Mouse (Mus musculus) left cerebral cortex, adult 9 months (tissue): ENCODE results near the gene Gtdc1.
A peak's percentile ranks its signal among the peaks of the same experiment; 100 is the strongest.

Experiments used
- DNase-seq, 2 experiments: peaks; one replicate each; pipeline ENCODE4 v3.0.0; 2022; ENCODE audit warnings: low spot score in 2 of 2

Gene Gtdc1

GRCm38 (mm10) chr2:44927482-44927811, at the start of gene Gtdc1:
Gene Gtdc1, minus strand, starts transcription at chr2:44927657.
- no peak for DNase-seq

- DNase-seq: no peak
These were observed 49.6 kb upstream of the Gtdc1 start for GRCm38 (mm10) chr2:44977051-44977450.

- DNase-seq: no peak
These were observed 49.0 kb upstream of the Gtdc1 start for GRCm38 (mm10) chr2:44976484-44976883.

GRCm38 (mm10) chr2:44973828-44974227, 46.4 kb upstream of the Gtdc1 start:
- DNase-seq: no peak

- no peak for DNase-seq
These were observed 42.7 kb upstream of the Gtdc1 start for GRCm38 (mm10) chr2:44970087-44970646.

- DNase-seq: no peak
These were observed 42.2 kb upstream of the Gtdc1 start for GRCm38 (mm10) chr2:44969640-44970039.

GRCm38 (mm10) chr2:44969226-44969625, 41.8 kb upstream of the Gtdc1 start:
- DNase-seq: no peak

- no peak for DNase-seq
These were observed 38.5 kb upstream of the Gtdc1 start for GRCm38 (mm10) chr2:44965834-44966555.

GRCm38 (mm10) chr2:44962620-44963019, 35.2 kb upstream of the Gtdc1 start:
- no peak for DNase-seq

GRCm38 (mm10) chr2:44961192-44961591, 33.7 kb upstream of the Gtdc1 start:
- no peak for DNase-seq

- no peak for DNase-seq
These were observed 33.1 kb upstream of the Gtdc1 start for GRCm38 (mm10) chr2:44960561-44960960.

GRCm38 (mm10) chr2:44957329-44957797, 29.9 kb upstream of the Gtdc1 start:
- no peak for DNase-seq

- DNase-seq: no peak
These were observed 28.8 kb upstream of the Gtdc1 start for GRCm38 (mm10) chr2:44956232-44956631.

- no peak for DNase-seq
These were observed 28.0 kb upstream of the Gtdc1 start for GRCm38 (mm10) chr2:44955506-44955905.

- DNase-seq: no peak
These were observed 26.7 kb upstream of the Gtdc1 start for GRCm38 (mm10) chr2:44954180-44954579.

GRCm38 (mm10) chr2:44952830-44953422, 25.5 kb upstream of the Gtdc1 start:
- DNase-seq: no peak

GRCm38 (mm10) chr2:44951651-44952213, 24.3 kb upstream of the Gtdc1 start:
- no peak for DNase-seq

- DNase-seq: no peak
These were observed 17.2 kb upstream of the Gtdc1 start for GRCm38 (mm10) chr2:44944689-44945088.

GRCm38 (mm10) chr2:44930951-44931350, 3.5 kb upstream of the Gtdc1 start:
- no peak for DNase-seq

- DNase-seq: no peak
These were observed 1.2 kb upstream of the Gtdc1 start for GRCm38 (mm10) chr2:44928631-44929030.

GRCm38 (mm10) chr2:44926683-44927481, 575 bp downstream of the Gtdc1 start:
- DNase-seq: peak; percentile 86 to 92

GRCm38 (mm10) chr2:44926167-44926682, 1.2 kb downstream of the Gtdc1 start:
- no peak for DNase-seq
